Mouse (Mus musculus): ENCODE results near the gene Camk2g.

- no peak for TF ChIP-seq GATA1 (IDR thresholded peaks at IDR 0.05; ENCODE audit: low read depth, low read length)
- TF ChIP-seq POLR2AphosphoS5 (IDR thresholded peaks at IDR 0.05; ENCODE audit: borderline replicate concordance, low read depth, low read length): no peak
- no peak for TF ChIP-seq CTCF (IDR thresholded peaks at IDR 0.05 in 2 of 3, conservative IDR thresholded peaks at IDR 0.05 in 1 of 3; ENCODE audit: control insufficient read depth in 1 of 3, insufficient read depth in 1 of 3, low read depth in 2 of 3, low read length in 3 of 3, poor library complexity in 1 of 3, severe bottlenecking in 1 of 3)
- TF ChIP-seq POLR2A (IDR thresholded peaks at IDR 0.05; ENCODE audit: control insufficient read depth in 1 of 2, insufficient read depth in 1 of 2, low read depth in 1 of 2, low read length in 2 of 2, poor library complexity in 1 of 2): no peak
- no peak for TF ChIP-seq TAL1 (IDR thresholded peaks at IDR 0.05; ENCODE audit: low read length)
- TF ChIP-seq JUND (IDR thresholded peaks at IDR 0.05; ENCODE audit: low read depth, low read length): no peak
- no peak for TF ChIP-seq GABPA (IDR thresholded peaks at IDR 0.05; ENCODE audit: low read depth, low read length)
- TF ChIP-seq MAFK (IDR thresholded peaks at IDR 0.05; ENCODE audit: borderline replicate concordance, low read depth, low read length): no peak
- no peak for TF ChIP-seq ETS1 (IDR thresholded peaks at IDR 0.05; ENCODE audit: low read depth, low read length)
- TF ChIP-seq CHD2 (IDR thresholded peaks at IDR 0.05; ENCODE audit: low read length): no peak
- TF ChIP-seq EP300 (IDR thresholded peaks at IDR 0.05; ENCODE audit: low read depth in 1 of 2, low read length in 2 of 2): no peak
- TF ChIP-seq ZC3H11A (IDR thresholded peaks at IDR 0.05; ENCODE audit: low read depth, low read length): no peak
- no peak for TF ChIP-seq E2F4 (IDR thresholded peaks at IDR 0.05; ENCODE audit: borderline replicate concordance, low read depth, low read length)
- TF ChIP-seq MEF2A (IDR thresholded peaks at IDR 0.05; ENCODE audit: extremely low read depth, insufficient replicate concordance, low read depth, low read length, poor library complexity, severe bottlenecking): no peak
Measured at GRCm38 (mm10) chr14:20789593-20789992, 4.3 kb downstream of the Camk2g start.
